Mouse (Mus musculus): Measurements from ENCODE around the gene Tmem203. TPM values are rescaled to one million over a fixed set of nuclear protein-coding genes. Genes with fewer than 3 reads are reported as not detected.
A peak's percentile ranks its signal among the peaks of the same experiment; 100 is the strongest.

The Tmem203 gene
- polyA plus RNA-seq, 1 experiment from 2014 or later: 39.7 TPM

GRCm38 (mm10) chr2:25234551-25235220 lies 20.6 kb upstream of the Tmem203 start:
- WGBS: 52% methylated on average over 5 of the region's 5 CpGs
- no peaks in the 10 kb centered on the region for H3K4me1 ChIP-seq (replicated peaks; ENCODE audit: control insufficient read depth, insufficient read depth)
- no peak overlapping the region for H3K27ac ChIP-seq (replicated peaks)
- no peak overlapping the region for H3K4me2 ChIP-seq (replicated peaks; ENCODE audit: low read depth)
- ATAC-seq (ENCODE audit: low FRiP score, low TSS enrichment) (no peak), DNase-seq (ENCODE audit: low spot score) (no peak)
- no peaks in the 10 kb centered on the region for H3K27me3 ChIP-seq (ENCODE audit: control insufficient read depth, insufficient read depth, low read length)
- no peak overlapping the region for H3K4me3 ChIP-seq (ENCODE audit: low read depth, low read length)
- H3K36me3 ChIP-seq (ENCODE audit: control insufficient read depth, insufficient read depth, low read length): no peaks in the 10 kb centered on the region
- 0 out of 2 replicates have a peak overlapping the region, but pooled peaks have one; percentile 4 for H3K9ac ChIP-seq (ENCODE audit: low read length)
- no peak for TF ChIP-seq CTCF (IDR thresholded peaks at IDR 0.05; ENCODE audit: low read depth)
- no peak for TF ChIP-seq EP300 (optimal IDR thresholded peaks at IDR 0.05)
- no peaks in the 10 kb centered on the region for H3K9me3 ChIP-seq (ENCODE audit: control insufficient read depth, low read length)

- Histone ChIP-seq H3K4me2 (replicated peaks; ENCODE audit: low read depth) (0 out of 2 replicates have a peak within 1 kb of the TSS, but pooled peaks have one; percentile 17), H3K9ac (ENCODE audit: low read length) (0 out of 2 replicates have a peak within 1 kb of the TSS, but pooled peaks have one; percentile 27), H3K9me3 (ENCODE audit: control insufficient read depth, low read length) (no peaks in the 10 kb centered on the region), H3K4me1 (replicated peaks; ENCODE audit: control insufficient read depth, insufficient read depth) (peaks cover 4% of the 10 kb centered on the region; the same call in 1 of the 2 replicates), H3K27ac (replicated peaks) (peak within 1 kb of the TSS; percentile 91), H3K27me3 (ENCODE audit: control insufficient read depth, insufficient read depth, low read length) (no peaks in the 10 kb centered on the region), H3K4me3 (ENCODE audit: low read depth, low read length) (no peak within 1 kb of the TSS), H3K36me3 (ENCODE audit: control insufficient read depth, insufficient read depth, low read length) (no peaks in the 10 kb centered on the region)
- TF ChIP-seq EP300 (optimal IDR thresholded peaks at IDR 0.05) (no peak), CTCF (IDR thresholded peaks at IDR 0.05; ENCODE audit: low read depth) (no peak)
- ATAC-seq (ENCODE audit: low FRiP score, low TSS enrichment) (no peak), DNase-seq (ENCODE audit: low spot score) (no peak)
- 33% methylated on average over 8 of the region's 8 CpGs for whole genome bisulfite sequencing
Observed at GRCm38 (mm10) chr2:25236614-25237013, 18.6 kb upstream of the Tmem203 start, which contains the start of gene Rnf224. TSS of gene Rnf224 (minus strand) at chr2:25236787.

DNA sequence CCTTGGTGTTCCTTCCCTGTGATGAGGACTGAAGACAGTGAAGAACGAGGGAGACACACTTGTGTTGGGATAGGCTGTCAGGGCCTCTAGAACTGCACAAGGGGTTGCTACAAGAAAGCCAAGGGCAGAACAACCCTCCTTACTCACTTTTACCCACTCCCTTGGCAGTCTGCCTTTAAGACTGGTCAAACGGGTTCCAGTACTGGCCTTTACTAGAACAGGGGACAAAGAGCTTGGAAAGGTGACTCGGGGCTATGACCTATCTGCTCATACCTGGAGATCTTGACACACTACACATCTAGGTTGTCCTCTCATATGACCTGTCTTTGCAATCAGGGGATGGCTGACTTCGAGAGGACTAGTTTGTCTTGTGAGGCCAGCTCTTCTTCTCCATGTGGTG lies 17.7 kb upstream of the Tmem203 start:
- peak overlapping the region; percentile 91 for H3K27ac ChIP-seq (replicated peaks)
- peak; percentile 84 for DNase-seq (ENCODE audit: low spot score)
- peaks cover 5% of the 10 kb centered on the region; the same call in 1 of the 2 replicates for H3K4me1 ChIP-seq (replicated peaks; ENCODE audit: control insufficient read depth, insufficient read depth)

DNA sequence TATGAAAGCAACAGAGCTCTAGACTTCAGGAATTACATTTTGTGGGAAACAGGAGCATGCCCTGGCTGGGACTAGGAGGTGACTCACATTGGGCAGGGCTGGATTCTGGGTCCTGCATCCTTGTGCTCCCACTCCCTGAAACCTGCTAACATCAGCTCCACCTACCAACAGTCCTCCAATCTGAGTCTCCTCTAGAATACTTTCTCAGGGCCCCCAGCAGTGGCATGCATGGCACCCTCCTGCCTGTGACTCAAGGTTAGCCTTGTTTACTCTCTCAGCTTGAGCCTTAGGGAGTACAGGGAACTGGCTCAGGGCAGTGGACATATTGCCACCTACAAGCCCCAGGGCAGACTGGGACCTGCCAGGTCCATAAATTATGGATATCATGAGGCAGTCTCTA lies 17.1 kb upstream of the Tmem203 start:
- Histone ChIP-seq H3K4me3 (ENCODE audit: low read depth, low read length) (no peak overlapping the region), H3K9me3 (ENCODE audit: control insufficient read depth, low read length) (no peaks in the 10 kb centered on the region), H3K27ac (replicated peaks) (peak overlapping the region; percentile 91), H3K4me2 (replicated peaks; ENCODE audit: low read depth) (peak overlapping the region; percentile 11; the same call in 1 of the 2 replicates), H3K4me1 (replicated peaks; ENCODE audit: control insufficient read depth, insufficient read depth) (peaks cover 7% of the 10 kb centered on the region; the same call in 1 of the 2 replicates), H3K9ac (ENCODE audit: low read length) (no peak overlapping the region), H3K27me3 (ENCODE audit: control insufficient read depth, insufficient read depth, low read length) (no peaks in the 10 kb centered on the region), H3K36me3 (ENCODE audit: control insufficient read depth, insufficient read depth, low read length) (no peaks in the 10 kb centered on the region)
- ATAC-seq (ENCODE audit: low FRiP score, low TSS enrichment) (peak; percentile 69), DNase-seq (ENCODE audit: low spot score) (peak; percentile 66)
- TF ChIP-seq CTCF (IDR thresholded peaks at IDR 0.05; ENCODE audit: low read depth) (no peak), EP300 (optimal IDR thresholded peaks at IDR 0.05) (no peak)

More for the DNA sequence above, 17.7 kb upstream of the Tmem203 start:
- Histone ChIP-seq H3K4me3 (ENCODE audit: low read depth, low read length) (no peak overlapping the region), H3K27me3 (ENCODE audit: control insufficient read depth, insufficient read depth, low read length) (no peaks in the 10 kb centered on the region), H3K4me2 (replicated peaks; ENCODE audit: low read depth) (0 out of 2 replicates have a peak overlapping the region, but pooled peaks have one; percentile 17), H3K36me3 (ENCODE audit: control insufficient read depth, insufficient read depth, low read length) (no peaks in the 10 kb centered on the region), H3K9ac (ENCODE audit: low read length) (0 out of 2 replicates have a peak overlapping the region, but pooled peaks have one; percentile 27), H3K9me3 (ENCODE audit: control insufficient read depth, low read length) (no peaks in the 10 kb centered on the region)
- peak; percentile 45 for ATAC-seq (ENCODE audit: low FRiP score, low TSS enrichment)
- TF ChIP-seq EP300 (optimal IDR thresholded peaks at IDR 0.05): no peak
- TF ChIP-seq CTCF (IDR thresholded peaks at IDR 0.05; ENCODE audit: low read depth): no peak
- 46% methylated on average over 4 of the region's 4 CpGs for WGBS

GRCm38 (mm10) chr2:25239766-25240165 lies 15.5 kb upstream of the Tmem203 start:
- H3K4me3 ChIP-seq (ENCODE audit: low read depth, low read length): no peak overlapping the region

GRCm38 (mm10) chr2:25240310-25240709 lies 14.9 kb upstream of the Tmem203 start:
- Histone ChIP-seq H3K36me3 (ENCODE audit: control insufficient read depth, insufficient read depth, low read length) (peaks cover 2% of the 10 kb centered on the region; the same call in 1 of the 2 replicates), H3K9ac (ENCODE audit: low read length) (peak overlapping the region; percentile 45; the same call in 1 of the 2 replicates), H3K27me3 (ENCODE audit: control insufficient read depth, insufficient read depth, low read length) (no peaks in the 10 kb centered on the region), H3K9me3 (ENCODE audit: control insufficient read depth, low read length) (no peaks in the 10 kb centered on the region), H3K4me1 (replicated peaks; ENCODE audit: control insufficient read depth, insufficient read depth) (peaks cover 7% of the 10 kb centered on the region; the same call in 1 of the 2 replicates), H3K4me2 (replicated peaks; ENCODE audit: low read depth) (peak overlapping the region; percentile 78), H3K27ac (replicated peaks) (peak overlapping the region; percentile 91), H3K4me3 (ENCODE audit: low read depth, low read length) (peak overlapping the region; percentile 23; the same call in 1 of the 2 replicates)
- no peak for DNase-seq (ENCODE audit: low spot score)
- ATAC-seq (ENCODE audit: low FRiP score, low TSS enrichment): no peak
- no peak for TF ChIP-seq CTCF (IDR thresholded peaks at IDR 0.05; ENCODE audit: low read depth)
- no peak for TF ChIP-seq EP300 (optimal IDR thresholded peaks at IDR 0.05)
- WGBS: 50% methylated on average over 8 of the region's 8 CpGs

More at GRCm38 (mm10) chr2:25239766-25240165, 15.5 kb upstream of the Tmem203 start:
- no peak overlapping the region for H3K9ac ChIP-seq (ENCODE audit: low read length)
- ATAC-seq (ENCODE audit: low FRiP score, low TSS enrichment): no peak
- peaks cover 7% of the 10 kb centered on the region; the same call in 1 of the 2 replicates for H3K4me1 ChIP-seq (replicated peaks; ENCODE audit: control insufficient read depth, insufficient read depth)
- 72% methylated on average over 3 of the region's 3 CpGs for WGBS
- H3K9me3 ChIP-seq (ENCODE audit: control insufficient read depth, low read length): no peaks in the 10 kb centered on the region
- H3K4me2 ChIP-seq (replicated peaks; ENCODE audit: low read depth): peak overlapping the region; percentile 29; the same call in 1 of the 2 replicates
- peak overlapping the region; percentile 91 for H3K27ac ChIP-seq (replicated peaks)
- H3K36me3 ChIP-seq (ENCODE audit: control insufficient read depth, insufficient read depth, low read length): no peaks in the 10 kb centered on the region
- peak; percentile 38 for DNase-seq (ENCODE audit: low spot score)
- no peak for TF ChIP-seq CTCF (IDR thresholded peaks at IDR 0.05; ENCODE audit: low read depth)
- no peak for TF ChIP-seq EP300 (optimal IDR thresholded peaks at IDR 0.05)
- H3K27me3 ChIP-seq (ENCODE audit: control insufficient read depth, insufficient read depth, low read length): no peaks in the 10 kb centered on the region
